Mouse (Mus musculus) cortical plate, adult 2 months (tissue): ENCODE results near the gene Gapvd1.

Experiments used
- CTCF ChIP-seq: fragments of 200-500 bp; IDR thresholded peaks from 2 replicates; pipeline ENCODE4 v1.5.1; 2011; ENCODE audit warnings: mild to moderate bottlenecking, control low read depth, low read length; ENCODE audit not compliant: insufficient read depth; ENCODE audit errors: extremely low read depth
- POLR2A ChIP-seq: fragments of 200-500 bp; IDR thresholded peaks from 2 replicates; pipeline ENCODE4 v1.6.1; 2011; ENCODE audit warnings: mild to moderate bottlenecking, low read length, control low read depth; ENCODE audit not compliant: insufficient read depth; ENCODE audit errors: extremely low read depth

GRCm38 (mm10) chr2:34795426-34795825 is 40.4 kb upstream of the Gapvd1 start:
- TF ChIP-seq CTCF (no peak), POLR2A (no peak)
